Mouse (Mus musculus) heart, embryonic 14.5 days (tissue): ENCODE measurements at regions not wholly inside any gene's neighbourhood (a gene's known extent, or its start where the extent isn't known, plus 50 kb on each side); places are given as distances from the start of the nearest gene placed in this dataset.

ENCODE experiments used
- ATAC-seq: fragments of 200-750 bp; cut with Nextera tagmentation; 2 replicates; pipeline ENCODE4 v1.8.0; 2017; ENCODE audit warnings: low read depth, moderate TSS enrichment; ENCODE audit not compliant: insufficient number of reproducible peaks, insufficient read depth, low FRiP score
- H3K27ac ChIP-seq, 2 experiments: fragments of 200-500 bp in 1 of 2; fragments of 300-500 bp in 1 of 2; sonication (generic) in 1 of 2; replicated peaks in 1 of 2; 2 replicates each; pipeline ENCODE4 v1.5.1; 2012 to 2014; ENCODE audit warnings: low read depth in 2 of 2, low read length in 2 of 2, control low read depth in 1 of 2, mild to moderate bottlenecking in 1 of 2, mixed read lengths in 1 of 2; ENCODE audit not compliant: control insufficient read depth in 1 of 2, insufficient read depth in 1 of 2
- H3K27me3 ChIP-seq: fragments of 300-500 bp; sonication (generic); 2 replicates; pipeline ENCODE4 v1.6.1; 2014; ENCODE audit warnings: mild to moderate bottlenecking, low read length, control low read depth; ENCODE audit not compliant: control insufficient read depth, insufficient read depth
- H3K36me3 ChIP-seq: fragments of 300-500 bp; sonication (generic); 2 replicates; pipeline ENCODE4 v1.6.1; 2014; ENCODE audit warnings: mild to moderate bottlenecking, control low read depth, low read length, mixed read lengths; ENCODE audit not compliant: control insufficient read depth, insufficient read depth
- H3K4me1 ChIP-seq, 2 experiments: fragments of 200-500 bp in 1 of 2; fragments of 300-500 bp in 1 of 2; sonication (generic) in 1 of 2; 2 replicates each; pipeline ENCODE4 v1.6.1; 2012 to 2014; ENCODE audit warnings: low read length in 2 of 2, control low read depth in 1 of 2, mixed read lengths in 1 of 2; ENCODE audit not compliant: control insufficient read depth in 2 of 2, insufficient read depth in 2 of 2
- H3K4me2 ChIP-seq: fragments of 300-500 bp; sonication (generic); 2 replicates; pipeline ENCODE4 v1.6.1; 2014; ENCODE audit warnings: mild to moderate bottlenecking, low read length
- H3K4me3 ChIP-seq, 2 experiments: fragments of 200-500 bp in 1 of 2; fragments of 300-500 bp in 1 of 2; sonication (generic) in 1 of 2; 2 replicates each; pipeline ENCODE4 v1.5.1; 2012 to 2014; ENCODE audit warnings: low read length in 2 of 2, mild to moderate bottlenecking in 2 of 2, control low read depth in 1 of 2, low read depth in 1 of 2, moderate library complexity in 1 of 2; ENCODE audit not compliant: control insufficient read depth in 1 of 2, insufficient read depth in 1 of 2
- H3K9ac ChIP-seq: fragments of 300-500 bp; sonication (generic); 2 replicates; pipeline ENCODE4 v1.6.1; 2014; ENCODE audit warnings: mild to moderate bottlenecking, low read length
- H3K9me3 ChIP-seq: fragments of 300-500 bp; sonication (generic); 2 replicates; pipeline ENCODE4 v1.6.1; 2016; ENCODE audit warnings: low read length, control low read depth; ENCODE audit not compliant: control insufficient read depth
- WGBS: fragments of 180-500 bp; shearing (Covaris S2); extraction: QIAGEN DNeasy Blood & Tissue Kit; methylation state at CpG from one replicate; pipeline ENCODE4 v1.1.7; 2014; 5-methylcytosine and 5-hydroxymethylcytosine counted together

DNA sequence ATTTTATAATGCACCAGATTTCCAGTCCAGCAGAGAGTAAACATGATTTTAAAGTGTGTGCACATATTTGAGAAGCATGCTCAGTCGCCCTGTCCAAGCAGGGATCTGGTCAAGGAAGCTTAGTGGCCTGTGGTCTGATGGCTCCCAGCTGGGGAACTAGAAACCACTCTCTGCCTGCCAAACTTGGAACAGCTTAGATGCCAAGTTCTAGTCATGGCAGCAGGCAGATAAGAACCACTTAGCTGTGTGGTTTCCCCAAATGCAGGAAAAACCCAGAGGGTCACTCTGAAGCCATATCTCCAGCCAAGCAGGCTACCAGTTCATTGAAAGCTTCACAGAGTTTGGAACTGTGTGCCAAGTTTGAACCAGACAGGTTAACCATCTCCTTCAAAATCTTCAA, 86.1 kb downstream of the Fam114a2 start:
- Histone ChIP-seq H3K4me3 (no peak overlapping the region), H3K9me3 (no peaks in the 10 kb centered on the region), H3K4me2 (no peak overlapping the region), H3K27ac (no peak overlapping the region), H3K36me3 (no peaks in the 10 kb centered on the region), H3K27me3 (no peaks in the 10 kb centered on the region), H3K9ac (no peak overlapping the region), H3K4me1 (no peaks in the 10 kb centered on the region)
- ATAC-seq = no peak
- 44% methylated on average over 1 of the region's 1 CpGs for WGBS

DNA sequence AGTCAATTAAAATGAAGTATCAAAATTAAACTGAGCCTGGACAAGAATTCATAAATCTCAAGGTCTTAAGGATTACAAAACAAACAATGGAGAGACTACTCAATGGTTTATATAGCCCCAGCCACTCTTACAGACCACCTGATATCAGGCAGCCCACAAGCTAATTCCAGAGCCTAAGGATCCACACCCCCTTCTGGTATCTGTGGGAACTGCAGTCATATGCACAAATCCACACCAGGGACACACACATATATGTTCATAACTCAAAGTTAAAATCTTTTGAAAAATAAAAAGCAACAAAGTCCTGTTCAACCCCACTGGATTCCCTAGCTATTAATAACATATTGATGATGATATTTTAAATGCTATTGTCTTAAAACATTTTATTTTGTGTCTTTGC, 86.5 kb downstream of the Fam114a2 start:
- H3K27ac ChIP-seq = no peak overlapping the region
- no peaks in the 10 kb centered on the region for H3K27me3 ChIP-seq
- no peaks in the 10 kb centered on the region for H3K4me1 ChIP-seq
- H3K9ac ChIP-seq = no peak overlapping the region
- no peak overlapping the region for H3K4me2 ChIP-seq
- H3K36me3 ChIP-seq = no peaks in the 10 kb centered on the region
- no peak overlapping the region for H3K4me3 ChIP-seq
- no peak for ATAC-seq
- H3K9me3 ChIP-seq = no peaks in the 10 kb centered on the region

DNA sequence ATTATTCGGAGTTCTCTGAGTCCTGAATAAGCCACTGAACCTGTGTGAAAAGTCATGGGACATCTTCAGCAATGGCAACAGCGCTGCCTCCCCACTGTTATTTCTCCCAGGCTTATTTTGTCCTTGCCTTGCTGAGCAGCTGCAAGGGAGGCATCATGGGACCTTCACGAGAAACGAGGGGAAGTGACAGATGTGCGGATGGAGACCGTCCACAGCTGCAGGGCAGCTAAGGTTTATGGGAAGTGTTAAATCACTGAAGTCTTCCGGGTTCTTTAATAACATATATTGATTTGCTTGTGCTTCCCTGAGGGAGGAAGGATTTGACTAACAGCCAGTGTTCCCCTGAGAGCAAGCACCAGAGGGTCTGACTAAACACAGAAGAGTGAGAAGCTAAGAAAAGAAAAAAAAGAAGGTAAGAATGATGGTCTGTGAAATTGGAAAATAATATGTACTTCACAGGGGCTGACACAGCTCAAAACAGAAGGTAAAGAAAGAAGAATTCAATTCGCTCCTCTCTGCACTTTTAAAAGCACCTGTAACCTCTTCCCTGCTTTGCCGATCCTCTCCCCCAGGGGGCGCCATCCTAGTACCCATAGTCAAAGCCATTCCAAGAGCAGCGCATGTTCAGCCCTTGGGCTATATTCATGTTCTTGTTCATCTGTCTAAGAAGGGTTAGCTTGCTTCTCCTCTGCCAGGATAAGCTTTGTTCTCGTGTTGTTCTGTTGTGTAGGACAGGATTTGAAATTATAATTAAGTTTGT, 92.2 kb downstream of the Fam114a2 start:
- H3K4me3 ChIP-seq = no peak overlapping the region
- WGBS = 67% methylated on average over 12 of the region's 12 CpGs

DNA sequence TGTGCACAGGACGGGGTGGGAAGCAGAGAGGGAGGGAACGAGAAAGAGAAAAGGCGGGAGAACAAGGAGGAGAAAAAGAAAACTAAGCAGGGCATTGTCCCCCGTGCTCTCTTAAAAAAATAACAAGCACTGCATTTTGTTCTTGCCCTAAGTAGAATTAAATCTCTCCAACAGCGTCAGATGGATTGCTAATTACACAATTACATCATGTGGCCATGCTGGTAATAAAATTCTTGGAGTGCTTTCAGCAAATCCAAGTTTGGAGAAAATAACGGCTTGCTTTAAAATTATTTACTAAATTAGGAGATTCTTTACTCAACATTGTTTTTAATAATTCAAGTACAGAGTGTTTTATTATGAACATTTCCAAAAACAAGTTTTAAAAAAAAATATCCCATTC, 99.0 kb downstream of the Fam114a2 start:
- no peaks in the 10 kb centered on the region for H3K9me3 ChIP-seq
- H3K27ac ChIP-seq = no peak overlapping the region
- no peak for ATAC-seq
- H3K4me1 ChIP-seq = peaks cover 0 to 4% of the 10 kb centered on the region in 2 experiments; a peak in 1 of 4 replicates
- H3K36me3 ChIP-seq = no peaks in the 10 kb centered on the region
- no peak overlapping the region for H3K9ac ChIP-seq
- WGBS = 79% methylated on average over 6 of the region's 6 CpGs
- no peaks in the 10 kb centered on the region for H3K27me3 ChIP-seq
- H3K4me2 ChIP-seq = no peak overlapping the region
- H3K4me3 ChIP-seq = no peak overlapping the region

More for the DNA sequence above, 92.2 kb downstream of the Fam114a2 start:
- H3K27me3 ChIP-seq = no peaks in the 10 kb centered on the region
- no peak overlapping the region for H3K27ac ChIP-seq
- H3K9ac ChIP-seq = no peak overlapping the region
- H3K36me3 ChIP-seq = no peaks in the 10 kb centered on the region
- no peak overlapping the region for H3K4me2 ChIP-seq
- H3K9me3 ChIP-seq = no peaks in the 10 kb centered on the region
- ATAC-seq = no peak
- H3K4me1 ChIP-seq = no peaks in the 10 kb centered on the region

DNA sequence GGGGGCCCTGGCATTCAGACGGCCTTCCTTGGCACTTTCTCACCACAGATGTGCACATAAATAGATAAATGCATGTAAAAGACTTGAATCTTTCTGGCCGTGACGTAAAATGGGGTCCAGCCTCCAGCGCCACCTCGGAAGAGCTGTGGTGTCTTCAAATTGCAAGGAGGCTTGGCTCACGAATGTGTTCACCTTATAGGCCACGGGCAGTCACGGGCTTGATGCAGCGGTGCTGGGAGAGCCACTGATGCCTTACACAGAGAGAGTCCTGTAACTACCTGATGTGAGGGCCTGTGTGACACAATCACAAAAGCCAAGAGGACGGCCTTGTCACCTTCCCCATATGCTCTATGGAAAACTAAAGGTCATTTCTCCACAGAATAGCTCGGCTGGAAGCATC, 102.4 kb downstream of the Fam114a2 start:
- Histone ChIP-seq H3K9me3 (no peaks in the 10 kb centered on the region), H3K4me3 (no peak overlapping the region), H3K4me2 (no peak overlapping the region), H3K27me3 (no peaks in the 10 kb centered on the region), H3K9ac (no peak overlapping the region), H3K4me1 (peaks cover 0 to 4% of the 10 kb centered on the region in 2 experiments; a peak in 1 of 4 replicates), H3K27ac (no peak overlapping the region), H3K36me3 (no peaks in the 10 kb centered on the region)
- WGBS = 88% methylated on average over 11 of the region's 11 CpGs
- no peak for ATAC-seq

DNA sequence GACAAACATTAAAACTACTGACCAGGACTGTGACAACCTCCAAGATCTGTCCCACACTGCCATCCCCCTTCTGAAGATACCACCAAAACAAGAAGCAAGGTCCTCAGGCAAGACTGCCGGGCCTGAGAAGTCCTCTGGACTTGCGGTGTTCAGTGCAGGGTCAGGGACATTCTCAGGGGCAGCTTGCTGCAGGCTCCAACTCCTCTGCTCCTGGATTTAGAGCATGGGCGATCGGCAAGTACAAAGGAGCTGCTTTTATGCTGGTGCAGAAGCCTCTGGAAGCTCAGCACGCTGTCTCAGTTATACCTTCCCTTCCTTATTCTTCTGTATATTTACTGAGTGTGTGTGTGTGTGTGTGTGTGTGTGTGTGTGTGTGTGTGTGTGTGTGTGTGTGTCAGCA, 103.2 kb downstream of the Fam114a2 start:
- no peak overlapping the region for H3K4me3 ChIP-seq
- no peak overlapping the region for H3K27ac ChIP-seq
- no peaks in the 10 kb centered on the region for H3K36me3 ChIP-seq
- H3K9me3 ChIP-seq = no peaks in the 10 kb centered on the region
- H3K4me2 ChIP-seq = no peak overlapping the region
- peaks cover 0 to 4% of the 10 kb centered on the region in 2 experiments; a peak in 1 of 4 replicates for H3K4me1 ChIP-seq
- no peaks in the 10 kb centered on the region for H3K27me3 ChIP-seq
- no peak overlapping the region for H3K9ac ChIP-seq
- 63% methylated on average over 5 of the region's 5 CpGs for WGBS
- no peak for ATAC-seq

DNA sequence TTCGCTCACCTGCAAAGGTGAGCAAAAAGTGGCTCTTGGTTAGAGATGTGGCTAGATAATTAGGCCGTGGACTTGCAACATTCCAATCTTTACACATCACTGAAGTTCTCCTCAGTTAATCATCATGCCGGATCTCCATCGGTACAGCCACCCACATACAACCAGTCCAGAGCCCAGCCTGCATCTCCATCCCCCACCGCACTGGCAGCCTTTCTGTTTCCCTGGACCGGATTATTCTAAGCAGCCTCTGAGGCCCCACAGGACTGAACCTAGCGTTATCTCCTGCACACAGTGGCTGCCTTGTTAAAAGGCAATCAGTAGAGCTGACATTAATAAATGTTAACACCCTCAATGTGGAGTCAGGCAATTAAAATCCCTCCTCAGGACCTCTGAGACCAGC, 103.7 kb downstream of the Fam114a2 start:
- no peaks in the 10 kb centered on the region for H3K27me3 ChIP-seq
- H3K27ac ChIP-seq = no peak overlapping the region
- no peak overlapping the region for H3K4me3 ChIP-seq
- peaks cover 0 to 4% of the 10 kb centered on the region in 2 experiments; a peak in 1 of 4 replicates for H3K4me1 ChIP-seq
- WGBS = 44% methylated on average over 7 of the region's 7 CpGs
- H3K4me2 ChIP-seq = no peak overlapping the region
- no peaks in the 10 kb centered on the region for H3K9me3 ChIP-seq
- ATAC-seq = no peak
- H3K36me3 ChIP-seq = no peaks in the 10 kb centered on the region
- H3K9ac ChIP-seq = no peak overlapping the region

DNA sequence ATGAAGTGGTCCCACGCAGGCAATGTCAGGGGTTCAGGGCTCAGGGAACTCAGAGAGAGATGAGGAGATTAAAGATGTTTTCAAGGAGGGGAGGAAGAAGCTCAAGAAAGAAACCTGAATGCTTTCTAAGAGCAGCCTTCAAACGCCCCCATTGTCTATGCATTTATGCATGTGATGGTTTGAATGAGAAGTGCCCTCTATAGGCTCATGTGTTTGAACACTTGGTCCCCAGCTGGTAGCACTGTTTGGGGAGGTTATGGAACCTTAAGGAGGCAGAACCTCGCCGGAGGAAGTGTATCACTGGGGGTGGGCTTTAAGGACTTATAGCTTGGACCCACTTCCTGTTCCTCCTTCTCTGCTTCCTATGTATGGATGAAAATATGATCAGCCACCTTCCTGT, 105.1 kb downstream of the Fam114a2 start:
- Histone ChIP-seq H3K4me3 (no peak overlapping the region), H3K9ac (no peak overlapping the region), H3K9me3 (no peaks in the 10 kb centered on the region), H3K27me3 (no peaks in the 10 kb centered on the region), H3K4me2 (no peak overlapping the region), H3K36me3 (no peaks in the 10 kb centered on the region), H3K27ac (no peak overlapping the region), H3K4me1 (peaks cover 4 to 8% of the 10 kb centered on the region in 2 experiments)
- ATAC-seq = no peak
- 82% methylated on average over 4 of the region's 4 CpGs for WGBS
